Mouse (Mus musculus): ENCODE data around the gene Prim2.

Gene Prim2

DNA sequence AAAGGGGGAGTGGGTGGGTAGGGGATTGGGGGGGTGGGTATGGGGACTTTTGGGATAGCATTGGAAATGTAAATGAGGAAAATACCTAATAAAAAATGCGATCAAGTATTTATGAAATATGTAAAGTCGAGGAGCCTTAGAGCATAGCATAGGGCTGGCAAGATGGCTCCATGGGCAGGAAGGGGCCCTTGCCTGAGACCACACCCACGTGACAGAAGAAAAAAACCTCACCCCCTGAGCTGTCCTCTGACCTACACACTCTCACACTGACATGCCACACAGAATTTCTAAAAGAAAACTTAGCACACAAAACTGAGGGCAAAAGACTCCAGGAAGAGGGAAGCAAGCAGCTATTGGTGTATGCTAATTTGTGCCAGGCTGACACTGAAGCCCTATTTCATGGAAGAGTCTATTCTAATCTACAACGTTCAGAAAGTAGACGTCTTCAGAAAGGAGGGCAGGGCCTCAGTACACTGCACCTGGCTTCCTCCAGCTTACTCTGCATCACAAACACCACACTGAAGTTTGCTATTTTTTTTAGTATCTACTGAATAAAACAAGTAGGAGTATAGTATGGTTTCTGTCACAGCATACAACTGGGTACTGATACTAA is 65.4 kb downstream of the Prim2 start:
- no peak for DNase-seq (ENCODE audit: low spot score)

DNA sequence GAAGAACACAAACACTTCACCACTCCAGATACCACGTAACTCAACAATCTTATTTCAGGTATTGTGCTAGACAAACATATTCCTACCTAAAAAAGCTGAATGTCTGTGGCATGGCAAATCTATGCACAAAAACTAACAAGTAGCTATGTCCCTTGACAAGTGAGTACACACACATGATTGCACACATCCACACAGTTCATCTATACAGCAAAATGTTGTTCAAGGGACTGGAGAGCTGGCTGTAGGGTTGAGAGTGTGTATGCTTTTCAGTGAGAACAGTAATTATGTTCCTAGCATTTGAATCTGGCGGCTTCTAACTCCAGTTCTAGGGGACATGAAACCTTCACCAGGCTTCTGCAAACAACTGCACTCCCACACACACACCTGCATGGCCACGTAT is 69.9 kb downstream of the Prim2 start:
- no peak for DNase-seq (ENCODE audit: low spot score)

DNA sequence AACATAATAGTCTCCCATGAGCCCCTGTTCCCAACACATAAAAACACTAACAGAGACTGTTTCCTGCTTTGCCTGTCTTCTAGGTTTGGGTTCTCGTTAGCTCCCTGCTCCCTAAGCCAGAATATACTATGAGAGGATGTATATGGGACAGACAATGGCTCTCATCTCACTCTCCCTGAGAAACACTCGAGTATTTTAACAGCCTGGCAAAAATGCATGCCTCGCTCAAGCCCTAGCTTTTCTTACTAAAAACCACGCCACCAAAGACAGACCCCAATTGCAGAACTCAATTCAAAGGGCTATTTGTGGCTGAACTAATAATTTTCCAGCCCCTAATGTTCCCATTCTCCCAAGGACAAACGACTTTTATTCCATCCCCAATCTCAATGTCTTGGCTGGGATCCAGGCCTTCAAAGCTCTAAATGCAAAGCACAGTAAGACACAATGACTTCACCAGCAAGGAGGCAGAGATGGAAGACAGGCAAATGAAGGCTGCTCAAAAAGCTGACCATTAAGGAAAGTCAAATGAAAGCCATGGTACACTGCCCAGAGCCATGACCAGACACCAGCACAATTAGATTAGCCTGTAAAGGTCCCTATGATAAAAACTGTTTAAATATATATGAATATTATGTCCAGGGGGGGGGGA is 70.5 kb downstream of the Prim2 start:
- no peak for DNase-seq (ENCODE audit: low spot score)

DNA sequence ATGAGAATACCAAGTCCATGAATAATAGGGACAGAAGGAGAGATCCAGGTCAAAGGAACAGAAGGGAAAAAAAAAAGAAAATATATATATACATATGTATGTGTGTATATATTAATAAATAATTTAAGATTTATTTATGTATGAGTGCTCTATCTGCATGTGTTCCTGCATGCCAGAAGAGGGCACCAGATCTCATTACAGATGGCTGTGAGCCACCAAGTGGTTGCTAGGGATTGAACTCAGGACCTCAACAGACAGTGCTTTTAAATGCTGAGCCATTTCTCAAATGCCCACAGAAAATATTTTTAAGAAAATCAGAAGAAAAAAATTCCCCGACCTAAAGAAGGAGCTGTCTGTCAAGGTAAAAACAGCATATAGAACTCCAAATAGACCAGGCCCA is 72.6 kb downstream of the Prim2 start:
- no peak for DNase-seq (ENCODE audit: low spot score)

DNA sequence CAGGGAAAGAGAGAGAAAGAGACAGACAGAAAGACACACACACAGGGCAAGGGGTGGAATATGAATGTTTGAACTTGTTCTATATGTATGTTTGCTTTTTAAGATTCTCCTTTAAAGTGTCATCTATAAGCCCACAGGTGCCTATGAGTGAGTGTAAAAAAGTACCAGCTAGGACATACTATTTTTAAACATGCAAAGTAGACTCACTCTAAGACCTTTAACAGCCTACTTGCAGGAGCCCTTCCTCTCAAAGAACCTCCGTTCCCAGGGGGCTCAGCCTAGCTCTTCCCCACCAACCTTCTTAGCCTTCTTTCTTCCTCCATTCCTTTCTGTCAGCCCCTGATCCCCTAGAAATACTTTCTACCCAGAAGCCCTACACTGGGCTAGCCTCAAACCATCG is 73.7 kb downstream of the Prim2 start:
- DNase-seq (ENCODE audit: low spot score): no peak

DNA sequence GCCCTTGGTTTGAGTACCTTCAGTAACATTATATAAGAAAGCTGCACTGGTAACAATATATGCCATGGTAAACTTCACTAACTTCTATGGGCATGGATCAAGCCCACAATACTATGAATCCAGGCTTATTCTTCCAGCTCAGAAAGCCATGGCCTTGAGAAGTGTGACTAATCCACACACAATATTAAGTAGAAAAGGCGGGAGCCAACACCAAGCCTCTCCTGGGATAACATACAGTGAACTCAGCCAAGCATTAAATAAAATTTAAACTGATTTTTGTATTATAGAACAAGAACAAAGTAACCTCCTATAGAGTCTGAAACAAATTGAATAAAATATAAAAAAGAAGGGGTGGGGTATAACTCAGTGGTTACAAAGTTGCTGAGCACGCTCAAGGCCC is 74.6 kb downstream of the Prim2 start:
- no peak for DNase-seq (ENCODE audit: low spot score)

DNA sequence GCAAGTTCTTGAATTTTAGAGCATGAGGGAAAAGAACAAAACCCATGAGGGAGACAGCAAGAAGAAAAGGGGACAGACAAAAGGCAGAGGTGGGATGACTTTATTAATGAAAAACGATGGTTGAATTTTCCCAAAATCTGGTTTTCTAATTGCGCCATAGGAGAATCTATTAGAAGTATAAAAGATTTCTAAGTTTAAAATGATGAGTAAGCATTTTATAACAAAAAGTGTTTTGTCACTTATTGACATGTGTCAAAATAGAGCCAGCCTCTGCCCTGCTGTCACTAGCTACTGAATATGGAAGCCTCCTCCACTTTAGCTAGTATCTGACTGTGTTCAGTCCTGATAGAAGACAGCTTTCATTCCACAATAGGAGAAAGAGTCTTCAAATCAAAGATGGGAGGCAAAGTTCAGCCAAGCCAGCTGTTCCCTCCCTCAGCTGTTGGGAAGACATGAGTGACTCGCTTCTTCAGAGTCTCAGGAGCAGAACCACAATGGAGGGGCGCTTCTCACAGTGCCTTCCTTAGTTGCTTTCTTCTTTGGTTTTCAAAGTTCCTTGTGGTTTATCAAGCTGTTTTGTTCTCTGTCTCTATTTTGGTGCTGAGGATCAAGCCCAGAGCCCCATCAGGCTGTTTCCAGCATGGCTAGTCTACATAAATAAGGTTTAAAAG is 75.7 kb downstream of the Prim2 start:
- no peak for DNase-seq (ENCODE audit: low spot score)

DNA sequence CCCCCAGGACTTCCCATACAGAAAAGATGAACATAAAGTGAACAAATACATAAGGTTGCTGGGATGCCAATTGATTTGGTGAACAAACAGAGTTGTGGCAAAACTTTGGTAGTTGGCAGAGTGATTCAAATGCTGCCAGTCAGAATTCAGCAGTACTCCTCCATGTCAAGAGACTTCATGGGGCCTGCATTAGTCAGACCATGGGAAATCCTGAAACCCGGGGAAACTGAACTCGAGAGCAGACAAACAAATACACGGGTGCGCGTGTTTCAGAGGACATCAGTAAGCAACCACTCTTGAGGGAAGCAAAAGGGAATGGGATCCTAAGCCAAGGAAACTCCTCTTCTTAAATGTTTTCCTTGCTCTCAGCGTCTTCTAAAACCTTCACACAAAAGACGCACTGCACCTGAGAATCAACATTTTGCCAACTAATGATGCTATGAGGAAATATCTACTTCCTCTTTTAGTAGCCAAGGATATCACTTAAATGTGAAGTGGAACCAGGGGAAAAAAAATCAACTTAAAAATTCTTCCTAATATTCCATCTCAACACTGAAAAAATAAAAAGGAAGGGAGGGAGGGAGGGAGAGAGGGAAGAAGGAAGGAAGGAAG is 77.5 kb downstream of the Prim2 start:
- no peak for DNase-seq (ENCODE audit: low spot score)

DNA sequence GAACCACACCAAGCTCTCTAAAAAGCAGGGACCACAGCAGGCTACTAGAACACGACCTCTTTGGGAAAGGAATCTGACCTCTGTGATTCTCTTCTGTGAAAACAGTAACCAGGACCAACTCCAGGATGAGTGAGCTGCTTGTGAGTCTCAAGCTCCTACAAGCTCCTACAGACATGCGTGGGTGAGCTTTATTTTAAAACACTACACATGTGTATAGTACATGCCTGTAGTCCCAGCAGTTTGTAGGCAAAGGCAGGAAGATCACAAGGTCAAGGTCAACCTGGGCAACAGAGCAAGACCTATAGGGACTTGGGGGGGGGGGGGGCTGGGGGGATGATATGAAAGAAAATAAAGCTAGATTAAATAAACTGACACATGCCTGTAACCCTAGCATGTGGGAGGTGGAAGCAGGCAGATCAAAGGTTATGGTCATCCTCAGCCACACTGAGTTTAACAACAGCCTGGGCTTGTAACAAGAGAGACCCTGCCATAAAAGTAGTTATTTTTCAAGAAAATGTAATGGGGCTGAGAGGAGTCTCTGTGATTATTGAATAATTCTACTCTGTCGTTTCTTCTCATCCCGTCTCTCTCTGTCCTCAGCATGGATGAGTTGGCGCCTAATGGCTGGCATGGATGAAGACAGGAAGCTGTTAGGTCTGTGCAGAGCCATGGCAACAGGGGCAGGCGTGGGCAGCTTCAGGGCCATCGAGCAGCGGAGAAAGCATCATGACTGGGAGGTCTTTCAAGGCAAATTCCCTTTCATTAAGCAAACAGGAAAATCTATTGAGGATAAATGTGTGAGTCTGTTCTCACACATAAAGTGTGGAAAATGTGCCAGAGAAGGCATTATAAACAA is 78.8 kb downstream of the Prim2 start:
- DNase-seq (ENCODE audit: low spot score): no peak

DNA sequence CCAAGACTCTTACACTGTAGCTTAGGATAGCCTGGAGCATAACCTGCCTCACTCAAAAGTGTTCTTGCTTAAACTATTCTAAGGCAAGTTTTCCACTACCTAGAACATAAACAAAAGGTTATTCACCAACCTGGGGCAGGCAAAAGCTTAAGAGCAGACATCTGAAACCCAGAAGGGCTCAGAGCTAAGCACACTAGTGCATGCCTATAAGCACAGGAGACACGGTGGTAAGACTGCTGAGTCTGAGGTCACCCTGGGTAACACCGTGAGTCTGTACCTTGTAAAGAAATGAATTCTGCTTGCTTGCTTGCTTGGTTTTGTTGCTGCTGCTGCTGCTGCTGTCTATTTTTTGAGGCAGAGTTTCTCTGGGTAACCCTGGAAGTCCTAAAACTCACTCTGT is 80.1 kb downstream of the Prim2 start:
- DNase-seq (ENCODE audit: low spot score): no peak

DNA sequence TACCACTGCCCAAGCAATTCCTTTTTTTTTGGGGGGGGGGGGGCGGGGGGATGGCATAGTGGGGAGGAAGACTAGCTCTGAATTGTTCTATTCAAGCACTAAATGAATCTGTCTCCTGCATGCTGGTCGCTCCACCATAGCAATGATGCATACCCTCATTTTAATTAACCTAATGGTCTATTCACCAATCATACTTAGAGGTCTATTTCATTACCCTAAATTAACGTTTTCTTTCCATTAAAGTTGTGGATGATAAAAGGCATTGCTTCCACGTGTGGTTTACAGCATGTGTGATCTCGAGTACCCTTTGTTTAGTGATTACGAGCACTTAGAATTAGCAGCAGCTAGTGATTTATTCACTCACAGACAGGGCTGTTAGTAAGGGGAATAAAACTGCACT is 81.0 kb downstream of the Prim2 start:
- DNase-seq (ENCODE audit: low spot score): no peak

DNA sequence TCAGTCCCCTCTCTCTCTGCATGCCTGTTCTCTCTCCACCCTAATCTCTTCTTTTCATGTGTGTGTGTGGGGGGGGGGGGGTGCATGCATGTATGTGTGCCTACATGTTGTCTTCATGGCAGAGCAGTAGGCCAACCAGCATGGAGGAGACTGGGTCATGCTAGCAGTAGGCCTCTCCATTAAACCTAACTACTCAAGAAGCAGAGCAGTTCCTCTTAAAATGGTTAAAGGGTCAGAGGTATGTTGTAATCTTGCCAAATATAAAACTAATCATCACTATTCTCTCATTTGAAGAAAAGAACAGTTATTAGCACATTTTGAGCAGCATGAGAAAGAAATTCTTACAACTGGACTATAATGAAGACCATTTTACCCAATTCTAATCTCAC is 85.0 kb downstream of the Prim2 start:
- DNase-seq (ENCODE audit: low spot score): no peak

DNA sequence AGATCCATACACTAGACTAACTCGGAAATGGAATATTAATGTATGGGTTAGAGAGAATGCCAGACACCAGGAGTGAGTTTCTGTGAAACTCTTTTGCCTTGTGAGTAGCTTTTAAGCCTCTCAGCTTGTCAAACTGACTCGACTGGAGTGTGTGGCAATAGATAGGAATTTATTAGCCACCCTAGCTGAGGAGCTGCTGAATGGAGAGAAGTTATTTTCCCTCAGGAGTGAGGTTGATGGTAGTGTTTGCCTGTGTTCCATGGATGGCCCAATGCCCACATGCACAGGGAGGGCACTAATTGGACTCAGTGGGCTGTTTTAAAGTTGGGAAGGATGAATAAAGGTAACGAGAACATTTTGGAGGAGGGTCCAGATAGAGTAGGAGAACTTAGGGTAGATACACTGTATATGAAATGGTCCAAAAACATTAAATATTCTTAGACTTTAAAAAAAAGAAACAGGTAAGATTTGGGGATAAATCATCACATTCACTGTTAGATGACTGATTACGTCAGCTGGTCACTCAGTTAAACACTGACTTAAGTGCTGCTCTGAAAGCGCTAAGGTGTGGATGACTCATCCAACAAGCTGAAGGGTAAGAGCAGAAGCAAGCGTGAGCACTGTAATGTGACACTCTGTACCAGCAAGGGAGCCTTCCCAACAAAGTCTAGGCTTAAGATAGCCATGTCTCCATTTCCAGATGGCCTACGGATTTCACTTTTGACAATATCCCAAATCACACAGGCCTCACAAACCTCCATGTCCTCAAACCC is 85.6 kb downstream of the Prim2 start:
- DNase-seq (ENCODE audit: low spot score): no peak

DNA sequence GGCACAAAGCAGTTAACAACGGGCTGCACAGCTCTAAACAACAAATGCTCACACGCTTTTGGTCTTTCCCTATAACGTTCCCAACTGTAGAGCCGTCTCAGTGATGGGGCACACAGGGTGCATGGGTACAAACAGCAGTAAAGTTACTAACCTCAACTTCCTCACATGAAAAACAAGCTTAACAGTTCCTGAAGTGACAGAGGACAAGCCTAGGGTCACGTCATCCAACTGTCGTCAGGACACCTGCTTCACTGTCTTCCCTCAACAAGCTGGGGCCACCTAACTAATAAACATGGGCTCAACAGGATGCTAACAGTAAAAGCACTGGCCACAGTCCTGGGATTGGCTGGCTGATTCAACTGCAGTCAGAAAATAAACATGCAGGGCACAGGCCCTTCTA is 91.0 kb downstream of the Prim2 start:
- no peak for DNase-seq (ENCODE audit: low spot score)

DNA sequence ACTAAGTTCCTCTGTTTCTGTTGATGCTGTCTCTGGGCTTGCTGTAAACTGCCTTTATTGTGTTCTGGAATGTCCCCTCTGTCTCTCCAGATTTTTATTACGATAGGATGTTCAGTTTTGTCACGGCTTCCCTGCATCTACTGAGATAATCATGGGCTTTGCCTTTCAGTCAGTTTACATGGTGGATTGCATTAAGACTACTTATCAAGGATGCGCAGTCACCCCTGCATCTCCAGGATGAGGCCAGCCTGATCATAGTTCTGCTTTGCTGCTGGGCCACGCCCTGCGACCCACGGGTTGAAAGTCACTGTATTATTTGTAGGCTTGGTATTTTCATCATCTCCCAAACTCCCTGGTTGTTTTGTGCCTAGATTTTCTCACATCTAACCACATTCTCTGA is 95.1 kb downstream of the Prim2 start:
- no peak for DNase-seq (ENCODE audit: low spot score)

DNA sequence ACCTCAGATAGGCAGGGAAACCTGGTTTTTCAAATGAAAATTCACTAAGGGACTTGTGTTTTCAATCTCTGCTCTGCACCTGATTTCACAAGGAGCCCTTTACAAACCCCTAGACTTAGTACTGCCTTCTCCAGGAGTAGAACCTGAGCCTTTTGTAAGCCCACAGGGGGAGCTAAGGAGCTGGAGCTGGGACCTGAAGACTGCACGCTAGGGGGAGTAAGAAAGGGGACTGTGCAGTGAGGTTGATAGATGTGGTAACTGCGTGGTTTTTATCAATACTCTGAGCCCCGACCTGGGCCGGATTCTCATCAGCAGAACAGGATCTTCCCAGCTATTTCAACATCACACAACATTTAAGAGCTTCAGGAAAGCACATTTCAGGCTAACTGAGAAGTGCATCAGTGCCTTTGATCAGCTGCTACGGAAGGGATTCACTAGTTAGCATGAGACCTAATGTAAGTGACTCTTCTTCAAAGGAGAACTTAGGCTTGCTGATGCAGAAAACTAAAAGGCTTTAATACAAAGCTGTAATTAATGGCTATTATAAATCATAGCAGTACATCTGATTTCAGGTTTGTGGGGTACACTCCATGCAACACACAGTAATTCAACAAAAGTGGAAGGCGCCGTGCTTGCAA is 103.7 kb downstream of the Prim2 start:
- DNase-seq (ENCODE audit: low spot score): no peak

DNA sequence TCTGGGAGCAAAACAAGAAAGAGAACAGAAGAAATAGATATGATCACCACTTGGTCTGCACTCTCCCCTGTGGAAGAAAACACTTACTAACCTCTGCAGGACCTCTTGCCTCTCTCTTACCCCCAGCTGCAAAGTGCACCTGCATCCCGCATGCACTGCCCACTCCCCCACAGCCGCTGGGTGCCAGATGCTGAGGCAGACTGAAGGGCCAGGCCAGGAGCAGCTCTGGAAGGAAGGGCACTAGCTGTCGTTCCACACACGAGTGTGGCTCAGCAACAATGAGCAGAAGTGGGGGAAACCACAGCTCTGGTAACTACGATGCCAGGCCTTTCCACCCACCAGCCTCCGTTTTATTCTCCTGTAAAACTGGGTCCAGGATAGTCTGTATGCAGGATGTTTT is 105.6 kb downstream of the Prim2 start:
- DNase-seq (ENCODE audit: low spot score): no peak

DNA sequence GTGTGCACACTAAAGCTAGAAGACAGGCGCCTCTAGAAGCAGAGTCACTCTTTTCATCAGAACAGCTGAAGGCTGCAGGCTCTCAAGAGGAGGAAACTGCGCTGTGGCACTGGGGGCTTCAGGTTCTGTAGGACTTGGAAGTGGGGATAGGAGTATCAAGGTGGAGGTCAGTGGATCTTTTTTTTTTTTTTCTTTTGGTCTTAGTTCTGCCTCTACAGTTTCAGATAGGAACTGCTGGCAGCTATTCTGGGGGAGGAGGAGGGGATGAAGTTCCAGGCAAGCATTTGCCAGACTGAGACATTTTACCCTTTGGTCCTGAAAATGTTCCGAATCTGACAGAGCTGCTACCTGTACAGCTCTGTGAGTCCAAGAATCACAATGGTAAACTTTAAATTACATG is 106.0 kb downstream of the Prim2 start:
- DNase-seq (ENCODE audit: low spot score): no peak

DNA sequence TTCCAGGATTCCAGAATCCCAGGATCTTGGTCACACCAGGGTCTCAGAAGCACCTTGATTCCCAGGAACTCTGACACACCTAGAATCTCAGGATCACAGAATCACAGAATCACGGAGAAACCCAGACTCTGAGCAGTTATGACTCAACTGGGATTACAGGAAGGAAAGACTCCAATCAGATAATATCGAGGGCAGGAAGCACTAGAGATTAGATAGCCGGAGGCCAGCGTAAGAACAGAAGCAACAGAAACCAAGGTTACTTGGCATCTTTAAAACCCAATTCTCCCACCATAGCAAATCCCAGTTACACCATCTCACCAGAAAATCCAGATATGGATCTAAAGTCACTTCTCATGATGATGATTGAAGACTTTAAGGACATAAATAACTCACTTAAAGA is 113.0 kb downstream of the Prim2 start:
- DNase-seq (ENCODE audit: low spot score): no peak

DNA sequence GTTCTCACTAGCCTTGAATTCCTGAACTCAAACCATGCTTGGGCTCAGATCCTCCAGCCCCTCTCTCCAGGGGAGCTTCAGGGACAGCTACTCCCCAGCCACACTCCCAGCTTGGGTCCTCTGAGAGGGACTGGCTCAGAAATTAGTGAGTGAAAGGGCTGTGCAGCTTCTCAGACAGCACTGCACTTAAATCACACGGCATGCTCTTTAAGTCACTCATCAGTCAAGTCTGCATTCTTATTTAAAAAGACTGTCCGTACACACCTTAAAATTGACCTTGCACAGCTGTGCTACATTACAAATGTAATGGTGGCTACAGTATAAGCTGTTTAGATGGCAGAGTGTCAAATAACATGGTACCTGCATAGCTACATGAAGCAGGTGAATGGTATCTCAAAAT is 114.0 kb downstream of the Prim2 start:
- no peak for DNase-seq (ENCODE audit: low spot score)

DNA sequence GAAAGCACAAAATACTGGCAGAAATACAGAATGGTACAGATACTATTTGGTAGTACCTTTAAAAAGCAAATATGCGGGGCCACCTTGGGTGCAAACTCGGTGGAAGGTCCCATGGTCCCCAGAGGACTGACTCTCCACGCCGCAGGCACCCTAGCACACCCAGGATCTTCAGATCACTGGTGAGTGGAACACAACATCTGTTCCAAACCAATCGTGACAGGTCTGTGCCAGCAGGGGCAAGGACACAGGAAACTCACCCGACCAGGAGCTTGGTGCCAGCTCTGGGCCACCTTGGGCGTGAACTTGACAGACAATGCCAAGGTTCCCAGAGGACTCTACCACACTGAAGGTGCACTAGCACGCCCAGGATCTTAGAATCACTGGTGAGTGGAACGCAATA is 118.2 kb downstream of the Prim2 start:
- no peak for DNase-seq (ENCODE audit: low spot score)
